Mouse (Mus musculus): ENCODE measurements around the gene Prss41. TPM values are rescaled to one million over a fixed set of nuclear protein-coding genes. Genes with fewer than 3 reads are reported as not detected.

Prss41 gene
- total and polyA plus RNA-seq, 2 experiments from 2014 or later, result not detected

- peak; percentile 95 for ATAC-seq (ENCODE audit: insufficient read depth, low read depth)
- H3K4me1 ChIP-seq (ENCODE audit: control insufficient read depth, insufficient read depth), result peaks cover 30% of the 10 kb centered on the region
- peak overlapping the region; percentile 86 for H3K9ac ChIP-seq (replicated peaks; ENCODE audit: low read depth, low read length)
- TF ChIP-seq EP300 (IDR thresholded peaks at IDR 0.05; ENCODE audit: low read depth) (no peak), CTCF (IDR thresholded peaks at IDR 0.05; ENCODE audit: low read depth) (no peak)
- peak overlapping the region; percentile 80 for H3K4me2 ChIP-seq (ENCODE audit: low read depth, low read length)
- H3K36me3 ChIP-seq (replicated peaks; ENCODE audit: control insufficient read depth, insufficient read depth, low read length), result peaks cover 3% of the 10 kb centered on the region; the same call in 1 of the 2 replicates
- DNase-seq (ENCODE audit: low spot score), result peak; percentile 100
- peak overlapping the region; percentile 95 for H3K27ac ChIP-seq (ENCODE audit: low read depth)
- H3K27me3 ChIP-seq (ENCODE audit: control insufficient read depth, insufficient read depth, low read length), result no peaks in the 10 kb centered on the region
- peaks cover 5% of the 10 kb centered on the region; the same call in 1 of the 2 replicates for H3K9me3 ChIP-seq (replicated peaks; ENCODE audit: control insufficient read depth, low read length)
- WGBS, result under 1% methylated on average over 59 of the region's 60 CpGs
- H3K4me3 ChIP-seq (ENCODE audit: low read depth, low read length), result peak overlapping the region; percentile 91
Measured at GRCm38 (mm10) chr17:23802746-23803365, 41.1 kb downstream of the Prss41 start.

- DNase-seq (ENCODE audit: low spot score), result no peak
- no peak for ATAC-seq (ENCODE audit: insufficient read depth, low read depth)
- peaks cover 5% of the 10 kb centered on the region; the same call in 1 of the 2 replicates for H3K9me3 ChIP-seq (replicated peaks; ENCODE audit: control insufficient read depth, low read length)
- no peak overlapping the region for H3K4me3 ChIP-seq (ENCODE audit: low read depth, low read length)
- peaks cover 21% of the 10 kb centered on the region for H3K4me1 ChIP-seq (ENCODE audit: control insufficient read depth, insufficient read depth)
- H3K4me2 ChIP-seq (ENCODE audit: low read depth, low read length), result no peak overlapping the region
- no peak overlapping the region for H3K9ac ChIP-seq (replicated peaks; ENCODE audit: low read depth, low read length)
- TF ChIP-seq EP300 (IDR thresholded peaks at IDR 0.05; ENCODE audit: low read depth) (no peak), CTCF (IDR thresholded peaks at IDR 0.05; ENCODE audit: low read depth) (no peak)
- no peak overlapping the region for H3K27ac ChIP-seq (ENCODE audit: low read depth)
- no peaks in the 10 kb centered on the region for H3K27me3 ChIP-seq (ENCODE audit: control insufficient read depth, insufficient read depth, low read length)
- WGBS, result 96% methylated on average over 10 of the region's 10 CpGs
- no peaks in the 10 kb centered on the region for H3K36me3 ChIP-seq (replicated peaks; ENCODE audit: control insufficient read depth, insufficient read depth, low read length)
Measured at GRCm38 (mm10) chr17:23801627-23802026, 42.3 kb downstream of the Prss41 start.

- ATAC-seq (ENCODE audit: insufficient read depth, low read depth) (no peak), DNase-seq (ENCODE audit: low spot score) (no peak)
- no peak overlapping the region for H3K4me3 ChIP-seq (ENCODE audit: low read depth, low read length)
- H3K27me3 ChIP-seq (ENCODE audit: control insufficient read depth, insufficient read depth, low read length), result no peaks in the 10 kb centered on the region
- H3K4me1 ChIP-seq (ENCODE audit: control insufficient read depth, insufficient read depth), result no peaks in the 10 kb centered on the region
- WGBS, result 61% methylated on average over 7 of the region's 7 CpGs
- no peak overlapping the region for H3K9ac ChIP-seq (replicated peaks; ENCODE audit: low read depth, low read length)
- H3K9me3 ChIP-seq (replicated peaks; ENCODE audit: control insufficient read depth, low read length), result peaks cover 5% of the 10 kb centered on the region; the same call in 1 of the 2 replicates
- H3K27ac ChIP-seq (ENCODE audit: low read depth), result no peak overlapping the region
- no peak overlapping the region for H3K4me2 ChIP-seq (ENCODE audit: low read depth, low read length)
- TF ChIP-seq EP300 (IDR thresholded peaks at IDR 0.05; ENCODE audit: low read depth) (no peak), CTCF (IDR thresholded peaks at IDR 0.05; ENCODE audit: low read depth) (no peak)
- H3K36me3 ChIP-seq (replicated peaks; ENCODE audit: control insufficient read depth, insufficient read depth, low read length), result no peaks in the 10 kb centered on the region
Measured at GRCm38 (mm10) chr17:23797316-23797715, 46.7 kb downstream of the Prss41 start.

- H3K9ac ChIP-seq (replicated peaks; ENCODE audit: low read depth, low read length), result no peak overlapping the region
- no peaks in the 10 kb centered on the region for H3K36me3 ChIP-seq (replicated peaks; ENCODE audit: control insufficient read depth, insufficient read depth, low read length)
- H3K27ac ChIP-seq (ENCODE audit: low read depth), result no peak overlapping the region
- WGBS, result 94% methylated on average over 8 of the region's 8 CpGs
- DNase-seq (ENCODE audit: low spot score) (no peak), ATAC-seq (ENCODE audit: insufficient read depth, low read depth) (no peak)
- no peak overlapping the region for H3K4me2 ChIP-seq (ENCODE audit: low read depth, low read length)
- peaks cover under 1% of the 10 kb centered on the region; the same call in 1 of the 2 replicates for H3K9me3 ChIP-seq (replicated peaks; ENCODE audit: control insufficient read depth, low read length)
- H3K27me3 ChIP-seq (ENCODE audit: control insufficient read depth, insufficient read depth, low read length), result no peaks in the 10 kb centered on the region
- H3K4me1 ChIP-seq (ENCODE audit: control insufficient read depth, insufficient read depth), result peaks cover 6% of the 10 kb centered on the region
- no peak for TF ChIP-seq EP300 (IDR thresholded peaks at IDR 0.05; ENCODE audit: low read depth)
- no peak for TF ChIP-seq CTCF (IDR thresholded peaks at IDR 0.05; ENCODE audit: low read depth)
- H3K4me3 ChIP-seq (ENCODE audit: low read depth, low read length), result no peak overlapping the region
Measured at GRCm38 (mm10) chr17:23795323-23795722, 48.6 kb downstream of the Prss41 start.

- Histone ChIP-seq H3K27ac (ENCODE audit: low read depth) (peak overlapping the region; percentile 86; the same call in 1 of the 2 replicates), H3K27me3 (ENCODE audit: control insufficient read depth, insufficient read depth, low read length) (no peaks in the 10 kb centered on the region), H3K4me2 (ENCODE audit: low read depth, low read length) (peak overlapping the region; percentile 63), H3K36me3 (replicated peaks; ENCODE audit: control insufficient read depth, insufficient read depth, low read length) (no peaks in the 10 kb centered on the region), H3K4me3 (ENCODE audit: low read depth, low read length) (peak overlapping the region; percentile 46), H3K9ac (replicated peaks; ENCODE audit: low read depth, low read length) (peak overlapping the region; percentile 69; the same call in 1 of the 2 replicates), H3K4me1 (ENCODE audit: control insufficient read depth, insufficient read depth) (peaks cover 22% of the 10 kb centered on the region), H3K9me3 (replicated peaks; ENCODE audit: control insufficient read depth, low read length) (no peaks in the 10 kb centered on the region)
- DNase-seq (ENCODE audit: low spot score), result no peak
- TF ChIP-seq EP300 (IDR thresholded peaks at IDR 0.05; ENCODE audit: low read depth) (no peak), CTCF (IDR thresholded peaks at IDR 0.05; ENCODE audit: low read depth) (no peak)
- 0 out of 2 replicates have a peak, but pooled peaks have one; percentile 31 for ATAC-seq (ENCODE audit: insufficient read depth, low read depth)
- 47% methylated on average over 2 of the region's 2 CpGs for WGBS
Measured at GRCm38 (mm10) chr17:23791079-23791357, 53.0 kb downstream of the Prss41 start.

All from heart, postnatal 0 days (tissue).